Mouse (Mus musculus) kidney, postnatal 25 days (tissue): ENCODE data around the gene Snrk.

Experiments
- DNase-seq, 2 experiments: peaks; one replicate each; pipeline ENCODE4 v3.0.0; 2021; ENCODE audit warnings: mixed read lengths in 2 of 2

Snrk gene

DNA sequence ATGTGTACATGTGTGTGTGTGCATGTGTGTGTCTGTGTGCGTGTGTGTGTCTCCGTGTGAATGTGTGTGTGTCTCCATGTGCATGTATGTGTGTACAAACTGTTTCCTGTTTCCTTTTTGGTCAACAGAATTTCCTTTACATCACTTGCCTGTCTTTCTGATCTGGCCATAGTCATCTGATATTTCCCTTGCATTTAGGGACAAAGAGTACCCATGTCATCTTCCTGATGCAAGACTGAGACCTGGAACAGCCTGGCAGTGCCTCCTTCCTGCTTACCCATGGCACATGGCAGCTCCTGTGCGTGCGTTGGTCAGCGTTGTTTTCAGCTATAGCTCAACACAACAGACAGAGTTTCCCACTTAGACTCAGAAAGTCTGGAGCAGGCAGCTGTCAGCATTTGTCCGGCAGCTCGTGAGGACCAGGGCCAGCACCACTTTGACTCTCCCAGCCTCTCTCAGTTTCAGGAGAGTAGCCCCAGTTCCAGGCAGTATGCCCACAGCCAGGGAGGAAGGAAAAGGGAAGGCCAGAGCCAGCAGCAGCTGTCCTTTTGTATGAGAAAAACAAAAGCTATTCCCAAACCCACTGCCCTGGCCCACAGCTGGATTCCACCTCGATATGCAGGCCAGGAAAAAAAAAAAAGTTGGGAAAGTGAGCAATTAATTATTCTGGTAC lies 7.4 kb upstream of the Snrk start:
- DNase-seq: peak; percentile 69 to 87

DNA sequence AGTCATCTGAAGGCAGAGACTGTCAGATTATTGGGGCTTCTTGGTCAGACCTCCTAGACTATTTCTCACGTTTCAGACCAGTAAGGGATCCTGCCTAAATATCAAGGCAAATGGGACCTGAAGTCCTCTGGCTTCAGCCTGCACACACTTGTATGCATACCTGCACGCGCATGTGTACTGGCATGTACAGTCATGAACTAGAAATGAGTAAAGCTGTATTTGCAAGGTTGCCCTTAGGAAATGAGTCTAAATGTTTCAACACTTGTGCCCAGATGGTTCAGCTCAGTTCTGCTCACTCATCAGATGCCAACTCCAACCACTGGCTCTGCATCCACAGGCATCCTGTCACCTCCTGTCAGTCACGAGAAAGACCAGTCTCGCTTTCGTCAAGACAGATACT lies 6.6 kb upstream of the Snrk start:
- DNase-seq: no peak

DNA sequence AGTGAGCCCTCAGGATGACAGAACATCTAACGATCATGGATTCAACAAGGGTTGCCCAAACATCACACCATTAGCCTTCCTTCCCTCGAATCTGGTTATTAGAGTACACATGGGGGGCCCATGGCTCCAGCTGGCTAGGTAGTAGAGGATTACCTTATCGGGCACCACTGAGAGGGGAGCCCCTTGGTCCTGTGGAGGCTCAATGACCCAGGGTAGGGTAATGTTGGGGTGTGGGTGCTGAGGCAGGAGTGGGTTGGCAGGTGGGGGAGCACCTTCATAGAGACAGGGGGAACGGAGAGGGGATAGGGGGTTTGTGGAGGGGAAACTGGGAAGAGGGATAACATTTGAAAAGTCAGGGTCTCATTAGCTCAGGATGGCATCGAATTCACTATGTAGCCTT lies 6.1 kb upstream of the Snrk start:
- no peak for DNase-seq

DNA sequence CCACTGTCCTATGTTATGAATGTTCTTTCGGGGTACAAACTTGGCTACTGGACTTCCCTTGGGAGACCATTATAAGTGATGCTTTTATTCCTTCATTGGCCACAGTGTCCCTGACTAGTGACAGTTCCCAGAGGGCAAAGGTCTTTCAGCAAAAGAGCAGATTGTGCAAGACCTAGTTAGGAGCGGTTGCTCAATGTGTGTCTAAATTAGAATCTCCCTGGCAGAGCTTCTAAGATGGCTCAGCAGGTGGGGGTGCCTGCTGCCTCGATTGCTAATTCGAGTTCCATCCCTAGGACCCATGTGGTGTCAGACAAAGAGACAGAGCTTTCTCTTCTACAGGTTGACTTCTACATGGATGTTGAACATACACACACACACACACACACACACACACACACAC lies 1.5 kb upstream of the Snrk start:
- DNase-seq: peak; percentile 42 to 63

DNA sequence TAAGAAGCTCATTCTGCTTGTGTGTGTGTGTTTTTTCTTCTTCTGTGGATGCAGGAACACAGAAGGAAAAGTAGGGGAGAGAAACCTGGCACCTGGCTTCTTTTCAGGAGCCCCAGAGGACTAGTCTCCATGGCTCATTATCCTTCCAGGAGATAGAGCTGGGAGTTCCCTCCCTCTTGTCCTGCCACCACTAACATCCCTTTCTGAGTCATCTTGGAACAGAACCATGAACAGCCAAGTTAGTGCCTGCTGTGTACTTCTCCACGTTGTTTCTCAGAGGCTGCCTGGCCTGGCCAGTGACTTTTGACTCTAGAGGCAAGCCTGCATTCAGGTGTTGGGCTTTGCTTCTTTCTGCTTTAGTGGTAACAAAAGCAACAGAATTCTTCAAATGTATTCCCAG lies 707 bp upstream of the Snrk start:
- no peak for DNase-seq

DNA sequence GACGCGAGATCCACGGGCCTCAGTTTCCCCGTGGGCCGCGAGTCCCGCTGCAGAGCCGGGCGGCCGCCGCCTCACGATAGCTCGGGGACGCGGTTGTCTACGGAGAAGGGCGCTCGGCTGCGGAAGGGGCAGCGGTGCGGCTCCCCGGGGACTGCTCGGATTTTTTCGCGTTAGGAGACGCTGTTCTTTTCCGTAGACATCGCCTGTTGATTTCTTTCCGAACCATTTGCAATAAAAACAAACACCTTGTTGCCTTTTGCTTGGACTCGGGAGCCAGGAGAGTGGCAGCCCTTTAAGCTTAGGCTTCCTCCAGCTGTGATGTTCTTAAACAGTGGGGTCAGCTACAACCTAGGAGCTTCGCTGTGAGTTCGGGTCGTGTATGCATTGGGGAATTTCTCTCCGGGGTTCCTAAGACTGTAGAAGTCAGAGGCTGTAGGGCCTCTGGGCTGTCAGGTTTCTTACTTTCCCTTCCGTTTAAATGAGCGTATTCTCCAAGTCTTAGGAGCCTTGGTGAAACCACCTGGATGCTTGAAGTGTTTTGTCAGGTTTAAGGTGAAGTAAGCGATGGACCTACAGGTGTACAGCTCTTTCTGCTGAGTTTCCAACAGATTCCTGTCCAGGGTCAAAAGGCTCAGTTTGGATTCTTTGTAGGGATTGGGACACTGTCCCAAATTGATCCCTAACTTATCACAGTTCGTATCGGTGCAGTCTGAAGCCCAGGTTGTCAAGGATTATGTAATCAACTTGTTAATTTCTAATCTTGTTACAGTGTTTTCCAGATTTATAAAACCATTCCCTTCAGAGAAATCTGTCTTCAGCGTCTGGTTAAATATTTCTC lies 845 bp downstream of the Snrk start:
- DNase-seq: peak in 1 of 2 experiments; percentile 29

DNA sequence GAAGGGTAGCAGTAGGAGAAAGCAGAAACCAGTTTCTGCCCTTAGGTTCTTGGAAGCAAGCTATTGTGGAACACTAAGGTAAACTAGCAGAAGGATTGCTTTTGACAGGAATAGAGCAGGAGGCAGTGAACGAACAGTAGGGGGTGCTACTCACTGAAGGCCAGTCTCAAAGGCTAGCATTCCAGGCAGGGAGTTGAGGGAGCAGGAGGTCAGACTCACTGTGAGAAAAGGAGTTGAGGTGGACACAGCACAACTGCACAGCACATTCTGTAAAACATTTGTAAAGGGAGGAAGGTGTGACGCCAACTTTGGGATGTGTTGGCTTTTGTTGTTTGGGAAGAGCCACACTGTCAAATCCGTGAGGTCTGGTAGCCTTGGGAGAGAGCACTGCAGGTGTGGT lies 3.0 kb downstream of the Snrk start:
- DNase-seq: peak; percentile 81 to 85

DNA sequence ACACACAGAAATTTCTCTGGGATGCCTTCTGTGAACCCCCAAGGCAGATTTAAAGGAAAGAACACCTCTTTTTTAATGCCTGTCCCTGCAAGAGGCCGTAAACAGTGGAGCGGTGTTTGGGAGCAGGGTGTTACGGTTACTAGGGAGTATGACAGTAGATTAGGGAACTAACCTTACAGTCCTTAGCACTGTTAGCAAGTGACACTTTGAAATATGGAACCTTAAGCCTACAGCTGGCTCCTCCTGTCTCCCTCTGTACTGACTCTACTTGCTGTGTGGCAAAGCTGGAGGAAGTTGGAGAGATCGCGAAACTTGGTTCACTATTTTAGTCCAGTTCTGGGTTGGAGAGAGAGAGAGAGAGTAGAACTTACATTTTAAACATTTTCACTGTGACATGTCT lies 5.0 kb downstream of the Snrk start:
- DNase-seq: peak in 1 of 2 experiments; percentile 26

DNA sequence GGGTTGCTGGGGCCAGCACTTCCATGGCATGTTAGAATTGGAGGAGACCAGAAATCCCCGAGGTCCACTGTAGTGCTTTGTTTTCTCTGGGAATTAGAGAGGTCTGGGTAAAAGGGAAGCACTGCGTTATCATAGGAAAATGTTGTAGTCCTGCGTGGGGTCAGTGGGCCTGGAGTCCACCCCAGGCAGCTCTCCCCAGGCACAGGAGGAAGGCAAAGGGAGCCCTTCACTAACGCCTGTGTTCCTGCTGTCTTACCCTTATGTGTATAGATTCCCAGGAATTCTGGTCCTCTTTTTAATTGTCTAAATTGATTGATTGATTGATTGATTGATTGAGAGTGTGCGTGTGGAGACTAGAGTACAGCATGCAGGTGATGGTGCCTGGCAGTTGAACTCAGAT lies 6.1 kb downstream of the Snrk start:
- DNase-seq: peak in 1 of 2 experiments; percentile 15

DNA sequence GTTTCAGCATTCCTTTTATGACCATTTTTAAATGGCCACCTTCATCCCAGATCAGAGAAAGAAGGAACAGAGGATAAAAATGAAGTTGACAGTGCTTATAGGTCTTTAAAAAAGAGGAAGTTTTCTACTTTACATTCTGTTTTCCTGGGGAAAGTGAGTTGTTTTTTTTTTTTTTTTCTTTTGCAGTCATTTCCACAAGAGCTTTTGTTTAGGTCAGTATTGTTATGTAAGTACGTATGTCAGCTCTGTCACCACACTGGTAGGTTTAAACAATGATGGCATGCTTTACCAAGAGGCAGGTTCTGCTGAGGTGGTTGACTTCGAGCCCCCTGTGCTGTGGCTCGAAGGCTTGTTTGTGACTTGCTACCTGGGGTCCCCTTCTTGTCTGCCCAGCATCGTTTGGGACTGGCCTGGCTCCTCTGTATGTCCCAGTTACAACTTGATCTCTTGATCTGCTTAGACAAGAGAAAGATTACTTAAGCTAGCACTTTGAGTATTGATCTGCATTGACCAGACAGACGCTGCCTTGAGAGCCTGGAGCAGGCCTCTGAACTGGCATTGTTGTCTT lies 8.7 kb downstream of the Snrk start:
- DNase-seq: no peak

DNA sequence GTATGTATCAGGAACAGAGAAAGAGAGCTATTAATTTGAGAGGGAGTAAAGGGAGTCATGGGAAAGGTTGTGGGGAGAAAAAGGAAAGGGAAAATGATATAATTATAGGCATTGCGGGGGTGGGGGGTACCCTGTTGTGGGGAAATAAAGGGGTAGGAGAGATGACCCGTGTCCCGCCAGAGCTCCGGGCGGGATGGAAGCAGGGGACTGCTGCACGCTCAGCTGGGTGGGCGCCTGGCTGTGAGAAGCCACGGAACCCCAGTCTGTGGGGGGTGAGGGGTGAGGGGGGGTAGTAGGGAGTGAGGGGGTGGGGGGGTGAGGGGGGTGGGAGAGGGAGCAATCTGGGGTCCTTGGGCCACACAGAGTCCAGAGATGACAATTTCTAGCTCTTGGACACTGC lies 9.7 kb downstream of the Snrk start:
- peak in 1 of 2 experiments; percentile 30 for DNase-seq

DNA sequence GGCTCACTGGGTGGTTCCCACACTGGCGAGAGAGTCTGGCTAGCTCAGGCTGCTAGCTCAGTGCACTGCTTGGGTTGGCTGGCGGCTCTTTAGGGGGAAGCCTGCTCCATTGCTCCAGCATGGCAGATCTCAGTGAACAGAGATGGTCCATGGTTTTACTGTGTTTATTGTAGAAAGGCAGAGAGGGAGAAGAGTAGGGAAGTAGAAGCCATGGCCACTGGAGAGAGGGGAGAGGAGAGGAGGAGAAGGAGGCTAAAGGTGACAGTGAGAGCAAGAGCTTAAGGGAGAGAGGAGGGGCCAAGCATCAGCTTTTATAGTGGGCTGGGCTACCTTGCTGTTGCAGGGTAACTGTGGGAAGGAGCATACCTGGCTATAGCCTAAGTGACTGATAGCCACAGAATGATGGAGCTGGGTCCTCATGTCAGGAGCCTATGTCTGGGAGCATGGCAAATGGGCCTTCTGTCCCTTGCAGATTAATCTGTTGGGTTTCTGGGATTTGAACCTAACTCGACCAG lies 10.3 kb downstream of the Snrk start:
- DNase-seq: peak in 1 of 2 experiments; percentile 35

DNA sequence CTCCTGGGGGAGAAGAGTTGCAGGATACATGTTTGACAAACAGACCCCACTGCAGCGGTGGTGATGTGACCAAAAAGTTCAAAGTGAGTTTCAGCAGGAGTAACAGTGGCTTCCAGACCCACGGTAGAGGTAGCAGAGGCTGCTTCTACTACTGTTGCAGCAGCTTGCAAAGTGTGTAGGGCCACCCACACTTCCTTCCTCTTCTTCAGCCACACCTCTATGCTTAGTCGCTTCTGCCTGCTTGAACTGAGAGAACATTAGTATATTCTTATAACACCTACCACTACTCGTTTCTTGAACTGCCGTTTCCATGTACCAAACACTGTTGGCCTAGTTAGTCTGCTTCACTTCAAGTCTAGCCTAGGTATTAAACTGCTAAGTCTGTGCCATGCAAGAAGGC lies 11.6 kb downstream of the Snrk start:
- peak in 1 of 2 experiments; percentile 50 for DNase-seq

DNA sequence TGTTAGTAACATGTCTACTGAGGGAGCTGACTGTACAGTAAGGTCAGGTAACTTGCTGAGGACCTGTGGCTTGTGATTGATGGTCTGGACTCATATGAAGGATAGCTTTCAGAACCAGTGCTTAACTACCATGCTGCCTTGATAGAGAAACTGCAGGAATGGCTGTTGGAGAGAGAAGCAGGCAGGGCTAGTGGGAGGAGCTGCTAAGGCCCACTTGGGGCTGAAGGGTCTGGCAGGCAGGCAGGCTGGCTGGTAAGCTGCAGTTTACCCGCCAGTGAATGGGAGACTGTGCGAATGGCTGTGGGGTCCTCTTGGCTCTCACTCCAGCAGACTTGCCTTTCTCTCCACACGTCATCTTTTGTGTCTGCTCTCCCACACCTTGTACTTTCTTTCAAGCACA lies 13.6 kb downstream of the Snrk start:
- peak in 1 of 2 experiments; percentile 33 for DNase-seq

DNA sequence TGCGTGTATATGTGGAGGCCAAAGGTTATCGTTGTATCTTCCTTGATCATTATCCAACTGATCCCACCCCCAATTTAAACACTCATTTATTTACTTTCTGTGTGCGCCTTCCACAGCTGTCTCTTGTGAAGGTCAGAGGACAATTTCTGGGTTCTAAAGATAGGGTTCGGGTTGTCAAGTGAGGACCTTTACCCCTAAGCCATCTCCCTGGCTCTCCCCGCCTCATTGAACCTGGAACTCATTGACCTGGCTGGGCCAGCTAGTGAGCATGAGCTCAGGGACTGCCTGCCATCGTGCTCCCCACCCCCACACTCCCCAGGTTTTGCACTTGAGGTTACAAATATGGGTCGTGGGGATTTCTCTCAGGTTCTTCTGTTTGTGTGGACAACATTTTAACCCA lies 15.1 kb downstream of the Snrk start:
- peak; percentile 69 to 80 for DNase-seq

DNA sequence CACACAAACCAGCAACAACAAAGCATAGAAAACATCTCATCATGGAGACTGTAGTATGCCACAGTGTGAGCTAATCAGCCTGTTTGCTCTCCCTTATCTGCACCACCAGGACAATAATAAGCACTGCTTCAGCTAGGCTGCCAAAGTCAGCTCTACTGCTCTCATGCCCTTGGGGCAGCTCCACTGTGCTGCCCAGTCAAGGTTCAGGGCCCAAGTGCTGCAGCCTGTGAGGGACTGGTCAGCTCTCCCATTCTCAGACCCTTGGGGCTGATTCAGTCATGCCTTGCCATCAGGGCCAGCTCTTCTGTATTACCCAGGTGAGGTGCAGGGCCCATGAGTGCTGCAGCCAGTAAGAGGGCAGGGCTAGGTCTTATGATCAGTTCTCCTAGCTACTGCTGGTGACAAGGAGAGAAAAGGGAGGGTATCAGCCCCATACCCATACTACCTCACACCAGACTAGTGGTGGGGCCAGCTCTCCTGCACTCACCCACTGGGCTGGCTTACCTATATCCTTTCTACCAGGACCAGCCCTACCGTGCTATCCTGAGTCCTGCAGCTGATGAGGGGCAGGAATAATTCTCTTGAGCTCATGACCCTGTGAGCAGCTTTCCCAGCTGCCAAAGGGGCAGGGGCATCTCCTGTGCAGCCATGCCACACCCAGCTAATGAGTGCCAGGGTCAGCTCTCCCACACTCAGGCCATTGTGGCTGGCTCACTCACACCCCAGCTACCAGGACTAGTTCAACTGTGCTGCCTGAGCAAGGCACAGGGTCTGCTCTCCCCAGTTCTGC lies 18.2 kb downstream of the Snrk start:
- DNase-seq: peak in 1 of 2 experiments; percentile 62

DNA sequence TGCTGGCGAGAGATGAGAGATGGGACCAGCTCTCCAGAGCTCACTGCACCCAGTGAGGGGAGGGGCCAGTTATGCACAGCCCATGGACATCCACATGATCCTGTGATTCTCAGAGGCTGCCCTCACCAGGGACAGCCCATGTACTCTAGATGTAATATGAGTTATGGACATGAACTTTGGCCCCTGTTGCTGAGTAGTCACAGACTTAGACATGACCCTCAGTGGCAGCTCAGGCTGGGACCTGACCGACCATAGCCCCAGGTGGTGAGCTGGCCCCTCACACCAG lies 18.8 kb downstream of the Snrk start:
- DNase-seq: no peak

DNA sequence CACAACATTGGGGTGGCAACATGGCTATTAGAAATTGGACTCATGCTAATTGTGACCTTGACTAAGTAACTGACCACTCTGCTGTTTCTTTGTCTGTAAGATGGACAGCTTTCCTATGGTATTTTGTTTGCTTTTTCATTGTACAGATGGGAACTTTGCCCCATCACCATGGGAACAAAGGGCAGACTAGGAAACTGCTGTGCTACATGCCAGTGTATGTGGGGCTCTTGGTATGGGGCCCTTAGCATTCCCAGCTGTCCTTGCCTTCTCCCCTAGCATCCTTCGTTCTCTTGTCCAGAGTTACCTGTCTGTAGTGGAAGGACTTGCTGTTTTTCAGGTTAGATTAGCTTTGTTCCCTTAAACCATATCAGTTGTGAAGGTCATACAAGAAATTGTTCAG lies 20.9 kb downstream of the Snrk start:
- DNase-seq: no peak

DNA sequence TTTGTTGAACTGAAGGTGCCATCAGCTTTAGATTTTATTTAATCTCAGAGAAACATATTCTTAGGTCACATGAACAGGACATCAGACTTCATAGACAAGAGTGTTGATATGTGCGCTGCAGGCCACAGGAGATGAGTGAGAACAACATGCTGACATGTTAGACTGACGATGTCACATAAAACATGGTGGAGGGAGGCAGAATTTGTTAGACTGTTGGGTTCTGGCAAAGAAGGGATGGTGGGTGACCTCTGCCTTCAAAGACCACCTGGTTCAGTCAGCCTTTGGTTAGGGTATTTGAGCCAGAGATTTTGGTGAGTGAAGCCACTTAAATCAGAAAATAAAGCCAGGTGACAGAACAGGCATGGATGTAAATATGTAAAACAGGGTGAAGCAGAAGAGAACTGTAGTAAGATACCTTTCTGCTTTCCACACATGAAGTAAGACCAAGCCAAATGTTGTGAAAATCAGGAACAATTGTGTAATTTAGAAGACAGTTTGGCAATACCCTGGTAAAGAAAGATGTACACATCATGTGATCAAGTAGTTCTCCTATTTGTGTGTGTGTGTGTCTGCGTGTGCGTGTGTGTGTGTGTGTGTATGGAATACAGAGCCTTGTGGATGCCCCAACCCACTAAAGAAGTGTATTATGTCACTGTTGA lies 21.4 kb downstream of the Snrk start:
- DNase-seq: no peak

DNA sequence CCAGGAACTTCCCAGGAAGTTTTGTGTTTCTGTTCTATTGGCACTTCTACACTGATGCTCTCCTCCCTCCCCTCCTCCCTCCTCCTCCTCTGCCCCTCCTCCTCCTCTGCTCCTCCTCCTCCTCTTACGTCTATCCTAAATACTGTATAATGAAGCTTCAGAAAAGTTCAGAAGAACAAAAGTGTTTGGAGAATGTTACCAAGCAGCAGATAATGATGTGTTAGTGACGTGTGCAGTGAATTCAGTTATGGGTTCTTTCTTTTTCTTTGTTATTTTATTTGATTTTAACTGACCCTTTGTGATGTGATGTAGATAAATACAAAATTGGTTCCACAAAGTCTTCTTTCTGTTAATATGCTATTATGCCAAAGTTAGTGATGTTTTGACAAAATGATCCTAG lies 22.2 kb downstream of the Snrk start:
- DNase-seq: no peak

DNA sequence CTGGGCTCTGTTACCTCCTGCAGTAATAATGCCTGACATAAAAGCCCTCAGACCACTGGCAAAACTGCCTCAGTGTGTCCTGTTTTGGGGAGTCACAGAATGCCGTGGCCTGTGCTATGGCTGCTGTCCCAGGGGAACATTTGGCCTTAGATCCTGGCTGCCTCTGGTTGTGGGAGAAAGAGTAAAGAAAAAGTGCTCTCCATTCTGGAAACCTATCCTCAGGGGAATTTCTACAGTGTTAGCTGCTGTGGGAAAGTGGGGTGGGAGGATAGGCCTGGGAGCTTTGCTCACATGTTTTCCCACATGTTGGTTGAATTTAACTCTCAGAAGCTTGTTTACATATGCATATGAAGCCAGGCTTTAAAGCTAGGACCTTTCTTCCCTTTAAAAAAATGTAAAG lies 26.2 kb downstream of the Snrk start:
- peak in 1 of 2 experiments; percentile 29 for DNase-seq

DNA sequence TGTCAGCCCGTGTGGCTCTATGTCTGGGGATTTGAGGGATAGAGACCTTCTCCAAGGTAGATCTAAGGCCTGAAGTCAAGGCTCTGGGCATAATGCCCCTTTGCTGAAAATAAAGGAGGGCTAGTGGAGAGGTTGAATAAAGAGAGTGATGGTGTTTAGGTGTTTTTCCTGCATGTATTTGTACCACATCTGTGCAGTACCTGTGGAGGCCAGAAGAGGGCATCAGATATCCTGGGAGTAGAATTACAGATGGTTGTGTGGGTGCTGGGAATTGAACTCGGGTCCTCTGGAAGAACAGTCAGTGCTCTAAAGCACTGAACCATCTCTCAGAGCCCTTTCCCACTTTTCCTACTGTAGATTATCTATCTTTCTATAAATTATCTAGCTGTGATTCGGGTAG lies 27.7 kb downstream of the Snrk start:
- no peak for DNase-seq

DNA sequence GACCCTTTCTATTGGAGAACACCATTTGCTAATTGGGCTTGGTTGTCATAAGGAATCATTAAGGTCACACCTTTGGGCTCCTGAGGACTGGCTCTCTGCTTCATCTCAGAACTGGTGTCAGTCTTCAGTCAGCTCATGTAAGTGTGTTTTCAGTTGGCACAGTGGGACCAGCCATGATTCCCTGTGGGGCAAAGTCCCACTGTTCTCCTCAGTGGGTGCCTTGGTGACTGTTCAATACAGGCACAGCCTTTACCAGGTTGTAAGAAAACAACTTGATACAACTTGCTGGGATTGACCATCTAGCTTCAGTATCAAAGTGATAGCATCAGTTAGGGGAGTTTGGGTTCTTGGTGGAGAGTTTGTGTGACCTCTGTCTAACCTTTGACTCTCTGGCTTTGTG lies 28.6 kb downstream of the Snrk start:
- no peak for DNase-seq
